Mouse (Mus musculus): Measurements from ENCODE around the gene Cdc73.
A peak's percentile ranks its signal among the peaks of the same experiment; 100 is the strongest.
"Not testable (repeated sequence)": the region's sequence is repeated elsewhere in the genome, so short reads cannot be mapped to it uniquely, and the experiment has no call there.

Cdc73 gene

GRCm38 (mm10) chr1:143675734-143676361 lies 26.8 kb downstream of the Cdc73 start:
- DNase-seq = no peak

- DNase-seq = not testable (repeated sequence)
Measured at GRCm38 (mm10) chr1:143664786-143665185, 37.9 kb downstream of the Cdc73 start.

GRCm38 (mm10) chr1:143663197-143663596 lies 39.5 kb downstream of the Cdc73 start:
- DNase-seq = no peak

GRCm38 (mm10) chr1:143653646-143654045 lies 49.0 kb downstream of the Cdc73 start:
- DNase-seq = no peak

GRCm38 (mm10) chr1:143650317-143650716 lies 52.4 kb downstream of the Cdc73 start:
- no peak for DNase-seq

- DNase-seq = no peak
Measured at GRCm38 (mm10) chr1:143646219-143646618, 56.5 kb downstream of the Cdc73 start.

- DNase-seq = no peak
Measured at GRCm38 (mm10) chr1:143645386-143645785, 57.3 kb downstream of the Cdc73 start.

GRCm38 (mm10) chr1:143644221-143644620 lies 58.5 kb downstream of the Cdc73 start:
- DNase-seq = no peak

- peak; percentile 9 to 10 for DNase-seq
Measured at GRCm38 (mm10) chr1:143640650-143641407, 61.9 kb downstream of the Cdc73 start, which contains the start of gene B3galt2. TSS of gene B3galt2 (plus strand) at chr1:143640664.

- DNase-seq = no peak
Measured at GRCm38 (mm10) chr1:143632854-143633587, 69.7 kb downstream of the Cdc73 start.

- no peak for DNase-seq
Measured at GRCm38 (mm10) chr1:143632361-143632760, 70.3 kb downstream of the Cdc73 start.

GRCm38 (mm10) chr1:143631337-143631736 lies 71.4 kb downstream of the Cdc73 start:
- no peak for DNase-seq

- DNase-seq = no peak
Measured at GRCm38 (mm10) chr1:143622634-143623033, 80.1 kb downstream of the Cdc73 start.

- DNase-seq = no peak
Measured at GRCm38 (mm10) chr1:143621930-143622329, 80.8 kb downstream of the Cdc73 start.

- no peak for DNase-seq
Measured at GRCm38 (mm10) chr1:143619760-143620159, 82.9 kb downstream of the Cdc73 start.

- DNase-seq = no peak
Measured at GRCm38 (mm10) chr1:143612901-143613300, 89.8 kb downstream of the Cdc73 start.

- DNase-seq = no peak
Measured at GRCm38 (mm10) chr1:143608911-143609310, 93.8 kb downstream of the Cdc73 start.

- no peak for DNase-seq
Measured at GRCm38 (mm10) chr1:143596864-143597263, 105.8 kb downstream of the Cdc73 start.

GRCm38 (mm10) chr1:143576824-143577543 lies 125.7 kb downstream of the Cdc73 start:
- DNase-seq = no peak

- DNase-seq = no peak
Measured at GRCm38 (mm10) chr1:143558235-143558634, 144.5 kb downstream of the Cdc73 start.

- no peak for DNase-seq
Measured at GRCm38 (mm10) chr1:143555533-143555932, 147.2 kb downstream of the Cdc73 start.

- no peak for DNase-seq
Measured at GRCm38 (mm10) chr1:143554621-143555020, 148.1 kb downstream of the Cdc73 start.
